Mouse (Mus musculus): Measurements from ENCODE around the gene Hs1bp3. TPM values are rescaled to one million over a fixed set of nuclear protein-coding genes. Genes with fewer than 3 reads are reported as not detected.

Hs1bp3 gene
- polyA plus RNA-seq, 1 experiment from 2014 or later: 5.4 TPM

DNA sequence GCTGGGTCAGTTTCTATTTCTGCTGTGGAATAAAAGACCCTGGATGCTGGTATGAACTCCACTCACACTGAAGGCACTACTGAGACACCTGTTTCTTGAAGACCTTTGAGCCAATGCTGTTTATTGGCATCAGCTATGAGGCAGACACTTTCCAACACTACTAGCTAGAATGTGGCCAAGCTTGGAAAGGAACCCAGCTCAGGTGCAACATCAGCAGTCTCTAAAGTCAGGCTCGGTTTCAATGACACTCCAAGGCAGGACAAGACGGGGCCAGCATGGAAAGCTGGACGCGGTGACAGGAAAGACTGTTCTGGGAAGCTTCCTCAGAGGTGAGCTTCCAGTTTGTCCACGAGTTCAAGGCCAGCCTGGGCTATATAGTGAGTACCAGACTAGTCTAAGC, 80.0 kb downstream of the Hs1bp3 start:
- H3K9me3 ChIP-seq (replicated peaks): no peaks in the 10 kb centered on the region
- no peaks in the 10 kb centered on the region for H3K4me1 ChIP-seq
- no peak for ATAC-seq
- no peak overlapping the region for H3K4me3 ChIP-seq
- no peak overlapping the region for H3K4me2 ChIP-seq
- H3K27me3 ChIP-seq (replicated peaks): no peaks in the 10 kb centered on the region
- H3K36me3 ChIP-seq: no peaks in the 10 kb centered on the region
- 73% methylated on average over 5 of the region's 5 CpGs for WGBS (ENCODE audit: insufficient replicate concordance)
- H3K9ac ChIP-seq: no peak overlapping the region
- no peak overlapping the region for H3K27ac ChIP-seq

Other genes with a start within 250 kb of the Hs1bp3 start
- 36.6 and 42.8 TPM in 2 replicates for gene Ldah, start 105.3 kb upstream of the Hs1bp3 start, polyA plus RNA-seq (2016; fragmentation: Nextera tagmentation; extraction: Ambion mirVana)
- gene Gdf7, start 11.5 kb upstream of the Hs1bp3 start, polyA plus RNA-seq (2016; fragmentation: Nextera tagmentation; extraction: Ambion mirVana): not detected in 2 replicates
- gene Rhob, start 186.6 kb downstream of the Hs1bp3 start, polyA plus RNA-seq (2016; fragmentation: Nextera tagmentation; extraction: Ambion mirVana): 12.3 and 12.4 TPM in 2 replicates